Mouse (Mus musculus) cortical plate, adult 2 months (tissue): Measurements from ENCODE around the gene Dkc1. TPM values are rescaled to one million over a fixed set of nuclear protein-coding genes. Genes with fewer than 3 reads are reported as not detected.
"Not testable (repeated sequence)": the region's sequence is repeated elsewhere in the genome, so short reads cannot be mapped to it uniquely, and the experiment has no call there.

Experiments
- H3K27ac ChIP-seq: fragments of 200-500 bp; 2 replicates; pipeline ENCODE4 v1.5.1; 2012; ENCODE audit warnings: low read length, control low read depth, inconsistent platforms; ENCODE audit not compliant: insufficient read depth
- H3K4me1 ChIP-seq: fragments of 200-500 bp; 2 replicates; pipeline ENCODE4 v1.6.1; 2011; ENCODE audit warnings: low read length; ENCODE audit not compliant: control insufficient read depth, insufficient read depth
- H3K4me3 ChIP-seq: fragments of 200-500 bp; 2 replicates; pipeline ENCODE4 v1.5.1; 2011; ENCODE audit warnings: mild to moderate bottlenecking, low read length, control low read depth; ENCODE audit not compliant: insufficient read depth
- CTCF ChIP-seq: fragments of 200-500 bp; IDR thresholded peaks from 2 replicates; pipeline ENCODE4 v1.5.1; 2011; ENCODE audit warnings: mild to moderate bottlenecking, control low read depth, low read length; ENCODE audit not compliant: insufficient read depth; ENCODE audit errors: extremely low read depth
- POLR2A ChIP-seq: fragments of 200-500 bp; IDR thresholded peaks from 2 replicates; pipeline ENCODE4 v1.6.1; 2011; ENCODE audit warnings: mild to moderate bottlenecking, low read length, control low read depth; ENCODE audit not compliant: insufficient read depth; ENCODE audit errors: extremely low read depth
- polyA plus RNA-seq: library from polyadenylated mRNA; depleted of rRNA; stranded (reverse); fragments of >200 nt; gene quantifications from 2 replicates; pipeline ENCODE4 v1.2.3, GENCODE M21; 2012; rRNA removed

Dkc1 gene
- polyA plus RNA-seq, 1 experiment, result 32.5 TPM

GRCm38 (mm10) chrX:75137729-75138128 lies 42.1 kb downstream of the Dkc1 start:
- no peaks in the 10 kb centered on the region for H3K4me1 ChIP-seq
- no peak overlapping the region for H3K27ac ChIP-seq
- TF ChIP-seq CTCF (no peak), POLR2A (no peak)
- no peak overlapping the region for H3K4me3 ChIP-seq

GRCm38 (mm10) chrX:75138182-75138581 lies 42.5 kb downstream of the Dkc1 start:
- Histone ChIP-seq H3K4me1 (no peaks in the 10 kb centered on the region), H3K27ac (no peak overlapping the region), H3K4me3 (no peak overlapping the region)
- no peak for TF ChIP-seq CTCF
- TF ChIP-seq POLR2A, result no peak

- H3K4me3 ChIP-seq, H3K4me1 ChIP-seq, H3K27ac ChIP-seq: not testable (repeated sequence)
These were observed 47.5 kb downstream of the Dkc1 start for GRCm38 (mm10) chrX:75143124-75143555.

- no peak overlapping the region for H3K4me3 ChIP-seq
- TF ChIP-seq CTCF (no peak), POLR2A (no peak)
- no peaks in the 10 kb centered on the region for H3K4me1 ChIP-seq
- H3K27ac ChIP-seq, result no peak overlapping the region
These were observed 52.8 kb downstream of the Dkc1 start for GRCm38 (mm10) chrX:75148414-75148813.

GRCm38 (mm10) chrX:75150304-75150703 lies 54.6 kb downstream of the Dkc1 start:
- no peak overlapping the region for H3K4me3 ChIP-seq
- H3K4me1 ChIP-seq, result no peaks in the 10 kb centered on the region
- TF ChIP-seq POLR2A (no peak), CTCF (no peak)
- H3K27ac ChIP-seq, result no peak overlapping the region

GRCm38 (mm10) chrX:75152249-75152648 lies 56.6 kb downstream of the Dkc1 start:
- Histone ChIP-seq H3K4me3 (no peak overlapping the region), H3K27ac (no peak overlapping the region), H3K4me1 (no peaks in the 10 kb centered on the region)
- TF ChIP-seq POLR2A (no peak), CTCF (no peak)

- Histone ChIP-seq H3K27ac (no peak overlapping the region), H3K4me3 (no peak overlapping the region), H3K4me1 (no peaks in the 10 kb centered on the region)
- no peak for TF ChIP-seq POLR2A
- TF ChIP-seq CTCF, result no peak
These were observed 60.1 kb downstream of the Dkc1 start for GRCm38 (mm10) chrX:75155576-75156243.

Other genes with a start within 250 kb of the Dkc1 start
- gene Gab3, start 10.4 kb upstream of the Dkc1 start, polyA plus RNA-seq, result 1.1 and 1.4 TPM in 2 replicates
- gene Mpp1, start 35.2 kb downstream of the Dkc1 start, polyA plus RNA-seq, result 36.1 and 38.5 TPM in 2 replicates
- gene Smim9, start 67.9 kb downstream of the Dkc1 start, polyA plus RNA-seq, result not detected in 2 replicates